Mouse (Mus musculus) myocyte (in vitro differentiated cells): ENCODE measurements around the gene Zcchc8. TPM values are rescaled to one million over a fixed set of nuclear protein-coding genes. Genes with fewer than 3 reads are reported as not detected.

Experiments used
- H3K27me3 ChIP-seq: one replicate; pipeline ENCODE4 v1.6.1; 2011; ENCODE audit not compliant: control insufficient read depth, insufficient read depth, insufficient read length
- H3K36me3 ChIP-seq: one replicate; pipeline ENCODE4 v1.6.1; 2011; ENCODE audit not compliant: control insufficient read depth, insufficient read depth
- H3K4me2 ChIP-seq: one replicate; pipeline ENCODE4 v1.6.1; 2011; ENCODE audit warnings: low read depth, control low read depth
- H3K4me3 ChIP-seq: one replicate; pipeline ENCODE4 v1.5.1; 2011; ENCODE audit warnings: mild to moderate bottlenecking, control low read depth, moderate library complexity
- H3K79me2 ChIP-seq: one replicate; pipeline ENCODE4 v1.6.1; 2011; ENCODE audit not compliant: control insufficient read depth, insufficient read depth
- H3ac ChIP-seq: one replicate; pipeline ENCODE4 v1.6.1; 2011; ENCODE audit not compliant: control insufficient read depth, insufficient read length
- CEBPB ChIP-seq: IDR thresholded peaks from 2 replicates; pipeline ENCODE4 v1.6.1; 2011; ENCODE audit warnings: mild to moderate bottlenecking, moderate library complexity; ENCODE audit not compliant: poor library complexity, insufficient read depth, severe bottlenecking
- E2F4 ChIP-seq: IDR thresholded peaks from one replicate; pipeline ENCODE4 v1.6.1; 2011; ENCODE audit warnings: mild to moderate bottlenecking, control low read depth, moderate library complexity; ENCODE audit not compliant: insufficient read depth
- MAX ChIP-seq: IDR thresholded peaks from one replicate; pipeline ENCODE4 v1.6.1; 2011; ENCODE audit warnings: low read depth, mild to moderate bottlenecking, control low read depth
- MYOD1 ChIP-seq, 3 experiments: IDR thresholded peaks; one replicate each; pipeline ENCODE4 v1.6.1; 2011; ENCODE audit warnings: control low read depth in 2 of 3, low read depth in 2 of 3, mild to moderate bottlenecking in 2 of 3, moderate library complexity in 1 of 3; ENCODE audit not compliant: insufficient read length in 2 of 3, control insufficient read depth in 1 of 3
- MYOG ChIP-seq, 3 experiments: IDR thresholded peaks; one replicate each; pipeline ENCODE4 v1.6.1; 2011; ENCODE audit warnings: control low read depth in 2 of 3, low read depth in 2 of 3, mild to moderate bottlenecking in 2 of 3; ENCODE audit not compliant: insufficient read length in 2 of 3, control insufficient read depth in 1 of 3, insufficient read depth in 1 of 3
- POLR2A ChIP-seq: IDR thresholded peaks from one replicate; pipeline ENCODE4 v1.6.1; 2011; ENCODE audit warnings: low read depth, mild to moderate bottlenecking, control low read depth, moderate library complexity; ENCODE audit not compliant: insufficient read length
- POLR2AphosphoS2 ChIP-seq: IDR thresholded peaks from one replicate; pipeline ENCODE4 v1.6.1; 2011; ENCODE audit warnings: low read depth, control low read depth; ENCODE audit not compliant: insufficient read length
- REST ChIP-seq: IDR thresholded peaks from one replicate; pipeline ENCODE4 v1.6.1; 2011; ENCODE audit warnings: mild to moderate bottlenecking, control low read depth, moderate library complexity; ENCODE audit not compliant: insufficient read depth, insufficient read length
- SRF ChIP-seq: IDR thresholded peaks from one replicate; pipeline ENCODE4 v1.6.1; 2011; ENCODE audit warnings: low read depth; ENCODE audit not compliant: control insufficient read depth, insufficient read length
- TCF12 ChIP-seq: IDR thresholded peaks from one replicate; pipeline ENCODE4 v1.6.1; 2011; ENCODE audit warnings: mild to moderate bottlenecking, control low read depth; ENCODE audit not compliant: poor library complexity, insufficient read depth, severe bottlenecking
- TCF3 ChIP-seq: IDR thresholded peaks from one replicate; pipeline ENCODE4 v1.6.1; 2011; ENCODE audit warnings: low read depth, control low read depth; ENCODE audit not compliant: insufficient read length
- USF1 ChIP-seq: IDR thresholded peaks from one replicate; pipeline ENCODE4 v1.6.1; 2011; ENCODE audit warnings: low read depth, mild to moderate bottlenecking, control low read depth, moderate library complexity
- polyA plus RNA-seq: library from polyadenylated mRNA; unstranded; fragments of >200 nt; fragmentation: generic; extraction: Trizol; gene quantifications from one replicate; pipeline ENCODE4 v1.2.1, GENCODE M21; 2012; ENCODE audit warnings: missing spikeins

Zcchc8 gene
- polyA plus RNA-seq, 1 experiment: 9.7 TPM

GRCm38 (mm10) chr5:123683377-123684220 is 37.3 kb downstream of the Zcchc8 start:
- Histone ChIP-seq H3ac (peak overlapping the region; percentile 64), H3K36me3 (no peaks in the 10 kb centered on the region), H3K79me2 (peaks cover 36% of the 10 kb centered on the region), H3K4me2 (peak overlapping the region; percentile 100), H3K27me3 (no peaks in the 10 kb centered on the region), H3K4me3 (peak overlapping the region; percentile 50)
- no peak for TF ChIP-seq MYOG (IDR thresholded peaks at IDR 0.05; ENCODE audit: control insufficient read depth in 1 of 3, insufficient read depth in 1 of 3, insufficient read length in 2 of 3, low read depth in 2 of 3)
- TF ChIP-seq CEBPB: no peak
- no peak for TF ChIP-seq USF1
- TF ChIP-seq POLR2AphosphoS2: peak; percentile 21
- TF ChIP-seq TCF12: no peak
- TF ChIP-seq REST: no peak
- no peak for TF ChIP-seq E2F4
- no peak for TF ChIP-seq TCF3
- TF ChIP-seq MAX: no peak
- peak in 1 of 3 experiments; percentile 17 for TF ChIP-seq MYOD1 (IDR thresholded peaks at IDR 0.05; ENCODE audit: control insufficient read depth in 1 of 3, insufficient read length in 2 of 3, low read depth in 2 of 3)
- TF ChIP-seq POLR2A: peak; percentile 9
- TF ChIP-seq SRF: no peak

GRCm38 (mm10) chr5:123683043-123683376 is 37.9 kb downstream of the Zcchc8 start:
- peak overlapping the region; percentile 64 for H3ac ChIP-seq
- H3K4me2 ChIP-seq: peak overlapping the region; percentile 100
- H3K36me3 ChIP-seq: no peaks in the 10 kb centered on the region
- TF ChIP-seq TCF12 (no peak), E2F4 (no peak), TCF3 (no peak), REST (no peak), MAX (no peak), MYOD1 (IDR thresholded peaks at IDR 0.05; ENCODE audit: control insufficient read depth in 1 of 3, insufficient read length in 2 of 3, low read depth in 2 of 3) (peak in 1 of 3 experiments; percentile 0), MYOG (IDR thresholded peaks at IDR 0.05; ENCODE audit: control insufficient read depth in 1 of 3, insufficient read depth in 1 of 3, insufficient read length in 2 of 3, low read depth in 2 of 3) (no peak), USF1 (no peak), SRF (no peak), CEBPB (no peak), POLR2AphosphoS2 (no peak), POLR2A (peak; percentile 17)
- H3K27me3 ChIP-seq: no peaks in the 10 kb centered on the region
- peak overlapping the region; percentile 50 for H3K4me3 ChIP-seq
- peaks cover 42% of the 10 kb centered on the region for H3K79me2 ChIP-seq

GRCm38 (mm10) chr5:123682372-123682771 is 38.5 kb downstream of the Zcchc8 start:
- Histone ChIP-seq H3K36me3 (no peaks in the 10 kb centered on the region), H3K4me3 (peak overlapping the region; percentile 50)
- no peak for TF ChIP-seq TCF3
- no peak for TF ChIP-seq MAX
- TF ChIP-seq E2F4: no peak
- TF ChIP-seq SRF: no peak
- no peak for TF ChIP-seq POLR2AphosphoS2
- TF ChIP-seq MYOG (IDR thresholded peaks at IDR 0.05; ENCODE audit: control insufficient read depth in 1 of 3, insufficient read depth in 1 of 3, insufficient read length in 2 of 3, low read depth in 2 of 3): no peak
- TF ChIP-seq POLR2A: no peak
- TF ChIP-seq CEBPB: no peak
- no peak for TF ChIP-seq REST
- no peak for TF ChIP-seq MYOD1 (IDR thresholded peaks at IDR 0.05; ENCODE audit: control insufficient read depth in 1 of 3, insufficient read length in 2 of 3, low read depth in 2 of 3)
- no peak for TF ChIP-seq TCF12
- no peak for TF ChIP-seq USF1

GRCm38 (mm10) chr5:123679546-123680263 is 41.2 kb downstream of the Zcchc8 start:
- Histone ChIP-seq H3K79me2 (peaks cover 62% of the 10 kb centered on the region), H3K4me2 (peak overlapping the region; percentile 10), H3K27me3 (no peaks in the 10 kb centered on the region), H3K36me3 (no peaks in the 10 kb centered on the region), H3K4me3 (no peak overlapping the region), H3ac (no peak overlapping the region)
- TF ChIP-seq MAX (no peak), MYOD1 (IDR thresholded peaks at IDR 0.05; ENCODE audit: control insufficient read depth in 1 of 3, insufficient read length in 2 of 3, low read depth in 2 of 3) (no peak), TCF12 (no peak), POLR2AphosphoS2 (no peak), MYOG (IDR thresholded peaks at IDR 0.05; ENCODE audit: control insufficient read depth in 1 of 3, insufficient read depth in 1 of 3, insufficient read length in 2 of 3, low read depth in 2 of 3) (no peak), E2F4 (no peak), POLR2A (no peak), REST (no peak), CEBPB (0 out of 2 replicates have a peak, but pooled peaks have one; percentile 9)

More at GRCm38 (mm10) chr5:123682372-123682771, 38.5 kb downstream of the Zcchc8 start:
- Histone ChIP-seq H3ac (no peak overlapping the region), H3K27me3 (no peaks in the 10 kb centered on the region), H3K4me2 (peak overlapping the region; percentile 100), H3K79me2 (peaks cover 45% of the 10 kb centered on the region)
